Mouse (Mus musculus) cerebellum, adult 8-10 months (tissue): ENCODE measurements around the gene Aox2.
A peak's percentile ranks its signal among the peaks of the same experiment; 100 is the strongest.
"Not testable (repeated sequence)": the region's sequence is repeated elsewhere in the genome, so short reads cannot be mapped to it uniquely, and the experiment has no call there.

Source experiments
- DNase-seq: peaks from one replicate; pipeline ENCODE4 v3.0.0; 2022

Gene Aox2

DNA sequence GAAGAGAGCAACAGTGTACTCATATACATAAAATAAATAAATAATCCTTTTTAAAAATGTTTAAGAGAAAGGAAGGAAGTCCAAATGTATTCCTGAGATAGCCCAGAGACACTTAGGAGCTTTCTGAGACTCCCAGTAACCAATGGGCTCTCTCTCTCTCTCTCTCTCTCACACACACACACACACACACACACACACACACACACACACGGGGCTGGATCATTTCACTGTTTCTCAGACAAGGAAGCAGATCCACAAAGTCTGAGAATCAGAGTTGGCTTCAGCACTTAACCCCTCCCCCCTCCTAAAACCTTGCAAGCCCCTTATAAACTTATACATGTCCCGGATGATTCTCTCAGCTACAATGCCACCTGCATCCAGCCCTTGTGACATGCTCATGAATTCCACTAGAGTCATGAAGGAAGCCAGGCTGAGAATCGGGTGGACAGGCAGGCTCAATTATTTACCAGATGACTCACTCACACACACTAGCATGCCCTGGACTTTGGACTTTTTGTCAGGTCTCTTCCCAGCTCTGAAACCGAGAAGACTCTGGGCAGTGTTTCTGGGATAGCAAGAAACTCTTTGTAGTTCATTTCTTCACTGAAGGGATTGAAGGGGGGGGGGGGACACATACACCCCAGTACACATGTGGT is 75.2 kb downstream of the Aox2 start:
- DNase-seq, result no peak

- DNase-seq, result no peak
Measured at GRCm38 (mm10) chr1:58358958-58359901, 81.1 kb downstream of the Aox2 start.

- DNase-seq, result no peak
Measured at GRCm38 (mm10) chr1:58362296-58362695, 84.2 kb downstream of the Aox2 start.

- DNase-seq, result no peak
Measured at GRCm38 (mm10) chr1:58364551-58364950, 86.4 kb downstream of the Aox2 start.

- DNase-seq, result no peak
Measured at GRCm38 (mm10) chr1:58365829-58366228, 87.7 kb downstream of the Aox2 start.

DNA sequence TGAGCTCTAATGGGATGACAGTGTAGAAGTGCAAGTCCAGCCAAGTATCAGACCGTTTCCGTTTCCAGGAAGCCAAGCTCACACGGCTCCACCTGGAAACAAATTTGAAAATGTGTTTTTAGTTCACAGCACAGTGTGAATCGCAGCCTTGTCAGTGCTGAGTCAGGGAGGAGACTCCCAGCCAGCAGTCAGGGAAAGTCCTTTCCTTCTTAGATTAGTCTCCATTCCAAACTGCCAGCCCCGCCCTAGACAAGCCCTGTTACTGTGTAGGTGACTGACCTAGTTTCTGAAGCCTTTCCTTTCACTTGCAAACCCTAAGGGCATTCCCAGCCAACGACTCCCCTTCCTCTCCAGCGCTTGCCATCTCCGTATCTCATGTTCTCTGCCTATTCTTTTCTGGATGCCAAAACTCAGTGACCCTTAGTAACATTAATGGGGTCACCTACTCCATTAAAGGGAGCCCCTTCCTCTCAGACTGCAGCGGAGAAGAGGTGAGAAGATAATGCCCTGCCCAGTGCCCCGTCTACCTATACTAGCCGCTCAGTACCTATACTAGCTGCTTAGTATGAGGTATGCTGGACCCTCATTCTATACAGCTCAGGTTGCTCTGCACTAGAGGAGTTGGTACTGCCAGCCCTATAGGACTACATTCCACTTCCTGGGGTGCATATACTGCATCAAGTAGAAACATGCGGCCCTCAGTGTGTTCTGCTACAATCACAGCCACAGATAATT is 88.8 kb downstream of the Aox2 start:
- no peak for DNase-seq

DNA sequence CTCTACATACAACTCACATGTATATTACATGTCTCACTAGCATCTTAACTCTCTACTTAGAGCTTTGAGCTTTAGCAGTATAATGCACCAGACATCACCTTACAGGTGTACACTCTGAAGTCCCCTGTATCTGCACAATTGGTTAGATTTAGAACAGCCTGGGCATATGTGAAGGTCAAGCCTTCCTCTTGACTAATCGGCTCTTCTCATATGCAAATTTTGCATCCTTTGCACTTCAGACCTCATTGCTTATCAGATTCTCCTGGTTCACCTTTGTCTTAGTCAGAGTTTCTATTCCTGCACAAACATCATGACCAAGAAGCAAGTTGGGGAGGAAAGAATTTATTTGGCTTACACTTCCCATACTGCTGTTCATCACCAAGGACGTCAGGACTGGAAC is 91.6 kb downstream of the Aox2 start:
- no peak for DNase-seq

DNA sequence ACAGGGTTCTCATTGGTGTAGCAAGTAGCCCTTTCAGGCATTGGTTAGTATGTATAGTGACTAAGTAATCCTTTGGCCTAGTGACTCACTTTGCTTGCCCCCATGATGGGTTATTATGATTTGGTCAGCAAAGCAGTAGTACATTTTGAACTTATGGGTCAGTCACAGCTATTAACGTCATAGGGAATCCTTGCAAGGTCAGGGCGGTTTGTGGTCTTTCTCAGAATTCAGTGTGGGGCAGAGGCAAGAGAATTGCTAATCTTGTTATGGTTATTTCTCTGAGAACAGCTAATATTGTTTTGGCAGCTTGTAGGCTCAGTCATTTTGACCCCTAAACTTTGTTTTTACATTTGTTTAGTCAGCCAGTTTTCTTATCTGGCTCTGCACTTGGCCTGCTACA is 96.1 kb downstream of the Aox2 start:
- not testable (repeated sequence) for DNase-seq

- DNase-seq, result no peak
Measured at GRCm38 (mm10) chr1:58375574-58376147, 97.5 kb downstream of the Aox2 start.

DNA sequence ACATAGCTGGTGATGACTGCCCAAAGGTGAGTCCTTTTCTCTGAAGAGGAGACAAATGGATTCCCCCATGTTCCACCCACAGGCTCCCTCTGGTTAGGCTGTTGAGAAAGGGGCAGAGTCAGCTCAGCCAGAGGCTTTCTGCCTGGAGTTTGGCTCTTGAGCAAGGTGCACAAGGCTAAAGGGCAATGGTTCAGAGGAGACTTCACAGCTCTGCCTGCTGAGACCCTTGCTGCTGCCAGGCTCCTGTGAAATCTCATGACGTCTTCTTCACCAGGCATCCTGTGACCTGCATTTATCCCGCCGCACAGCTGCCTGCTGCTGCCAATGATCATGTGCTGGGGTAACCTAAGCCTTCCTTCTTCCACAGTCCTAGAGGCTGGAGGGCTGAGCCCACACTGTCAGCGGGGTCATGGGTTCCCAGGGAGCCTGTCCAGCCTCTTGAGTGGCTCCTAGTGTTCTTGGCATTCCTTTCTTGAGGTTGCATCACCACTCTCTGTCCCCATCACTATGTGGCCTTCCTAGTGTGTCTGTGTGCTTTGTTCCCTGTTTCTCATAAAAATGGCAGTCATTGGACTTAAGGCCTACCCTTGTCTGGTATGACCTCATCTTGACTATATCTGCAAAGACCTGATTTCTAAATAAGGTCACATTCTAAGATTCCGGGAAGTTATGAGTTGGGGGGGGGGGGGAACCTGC is 104.6 kb downstream of the Aox2 start:
- no peak for DNase-seq

DNA sequence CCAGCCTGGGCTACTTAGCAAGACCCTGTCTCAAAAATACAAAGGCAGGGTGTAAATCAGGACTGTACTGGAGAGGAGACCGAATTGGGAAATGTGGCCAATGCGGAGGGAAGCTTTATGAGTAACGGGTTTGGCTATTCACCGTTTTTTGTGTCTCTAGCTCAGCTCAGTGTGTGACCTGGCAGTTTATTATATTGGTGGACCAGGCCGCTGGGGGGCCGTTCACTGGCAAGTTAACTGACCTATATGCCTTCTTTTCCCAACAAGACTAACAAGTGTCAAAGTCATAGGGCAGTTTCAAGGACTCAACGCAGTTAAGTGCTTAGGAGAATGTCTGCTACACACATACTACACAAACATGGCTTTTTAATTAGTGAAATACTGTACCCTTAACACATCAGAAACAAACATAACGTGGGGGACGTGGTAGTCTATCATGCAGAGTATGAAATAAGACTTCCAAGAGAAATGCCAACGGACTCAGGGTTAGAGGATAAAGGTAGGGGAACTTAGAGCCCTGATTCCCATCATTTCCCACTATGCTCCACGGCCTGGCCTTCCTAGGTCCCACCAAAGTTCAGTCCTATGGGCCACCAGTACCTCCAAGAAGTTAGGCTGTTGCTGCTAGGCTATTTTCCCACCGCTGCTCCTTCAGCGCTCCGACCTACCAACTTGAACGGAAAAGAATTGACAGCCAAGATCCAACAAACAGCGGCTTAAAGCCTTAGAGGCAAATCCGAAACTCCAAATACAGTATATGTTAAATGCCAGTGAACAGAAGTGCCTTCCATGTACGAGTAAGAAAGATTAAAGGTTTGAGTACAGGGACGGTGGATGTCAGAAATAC is 113.5 kb downstream of the Aox2 start:
- no peak for DNase-seq

GRCm38 (mm10) chr1:58392268-58392651 is 114.1 kb downstream of the Aox2 start:
- no peak for DNase-seq

- peak; percentile 92 for DNase-seq
Measured at GRCm38 (mm10) chr1:58392652-58393283, 114.6 kb downstream of the Aox2 start, which contains the start of gene Bzw1. Gene Bzw1 (plus strand): TSS chr1:58392898.

DNA sequence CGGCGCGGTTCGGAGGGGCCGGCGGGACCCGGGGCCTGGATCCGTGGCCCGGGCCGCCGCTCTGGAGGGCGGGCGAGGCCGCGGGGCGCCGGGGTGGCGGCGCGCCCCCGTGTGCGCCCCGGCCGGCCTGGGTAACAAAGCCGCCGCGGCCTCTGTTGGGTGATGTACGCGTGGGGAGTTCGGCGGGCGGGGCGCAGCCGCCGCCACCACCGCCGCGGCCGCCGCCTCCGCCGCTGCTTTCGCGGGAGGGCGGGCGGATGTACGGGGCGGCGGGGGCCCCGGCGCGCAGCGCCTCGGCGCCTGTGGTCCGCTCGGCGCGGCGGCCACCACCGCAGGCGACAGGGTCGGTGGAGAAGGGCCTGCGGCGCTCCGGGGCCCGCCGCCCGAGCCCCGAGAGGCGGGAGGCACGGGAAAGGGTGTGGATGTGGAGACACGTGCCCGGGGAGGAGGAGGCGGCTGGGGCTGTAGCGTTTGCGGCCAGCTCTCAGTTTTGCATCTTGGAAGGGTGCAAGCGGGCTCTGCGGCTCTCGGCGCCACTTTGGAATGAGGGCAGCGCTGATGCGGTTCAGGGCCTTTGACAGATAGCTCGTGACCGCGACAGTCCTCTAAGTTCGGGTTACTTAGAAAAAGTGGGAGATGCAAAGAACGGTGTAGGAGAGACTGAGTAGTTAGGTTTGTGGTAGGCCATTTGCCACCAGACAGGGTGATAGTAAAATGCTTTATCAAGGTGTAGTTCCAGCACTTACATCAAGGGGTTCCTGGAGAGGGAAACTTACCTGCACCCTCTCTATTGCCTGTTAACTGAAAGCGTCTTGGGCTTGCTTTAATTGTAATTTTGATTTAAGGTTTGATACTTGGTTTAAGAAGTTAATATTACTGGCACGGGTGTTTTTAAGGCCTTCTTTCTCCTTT is 115.4 kb downstream of the Aox2 start:
- peak; percentile 40 for DNase-seq

DNA sequence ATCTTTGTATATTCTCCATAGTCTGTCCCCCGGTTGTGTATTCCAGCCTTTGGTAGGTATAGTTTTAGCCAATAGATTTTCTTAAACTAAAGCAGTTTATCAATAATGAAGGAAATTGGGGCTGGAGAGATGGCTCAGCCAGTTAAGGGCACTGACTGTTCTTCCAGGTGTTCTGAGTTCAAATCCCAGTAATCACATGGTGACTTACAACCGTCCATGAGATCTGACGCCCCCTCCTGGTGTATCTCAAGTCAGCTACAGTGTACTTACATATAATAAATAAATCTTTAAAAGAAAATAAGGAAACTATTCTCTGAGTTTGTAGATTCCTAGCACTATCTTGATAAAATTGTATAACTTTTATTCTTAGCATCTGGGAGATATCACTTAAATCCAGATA is 117.2 kb downstream of the Aox2 start:
- DNase-seq, result no peak

DNA sequence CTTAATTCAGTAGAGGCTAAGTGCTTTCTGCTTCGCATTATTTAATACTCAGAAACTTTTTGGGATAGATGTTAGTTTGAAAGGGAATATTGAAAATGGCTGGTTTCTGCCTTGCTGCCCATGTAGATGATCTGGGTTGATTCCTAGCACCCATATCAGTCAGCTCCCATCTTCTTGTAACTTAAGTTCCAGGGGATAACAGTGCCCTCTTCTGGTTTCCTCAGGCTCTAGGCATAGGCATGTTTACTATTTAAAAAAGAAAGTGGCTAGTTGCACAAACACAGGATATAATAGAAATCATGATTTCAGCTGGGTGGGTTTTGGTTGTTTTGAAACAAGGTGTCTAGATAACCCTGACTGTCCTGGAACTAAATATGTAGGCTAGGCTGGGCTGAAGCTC is 118.1 kb downstream of the Aox2 start:
- no peak for DNase-seq

GRCm38 (mm10) chr1:58397731-58398130 is 119.6 kb downstream of the Aox2 start:
- DNase-seq, result no peak

DNA sequence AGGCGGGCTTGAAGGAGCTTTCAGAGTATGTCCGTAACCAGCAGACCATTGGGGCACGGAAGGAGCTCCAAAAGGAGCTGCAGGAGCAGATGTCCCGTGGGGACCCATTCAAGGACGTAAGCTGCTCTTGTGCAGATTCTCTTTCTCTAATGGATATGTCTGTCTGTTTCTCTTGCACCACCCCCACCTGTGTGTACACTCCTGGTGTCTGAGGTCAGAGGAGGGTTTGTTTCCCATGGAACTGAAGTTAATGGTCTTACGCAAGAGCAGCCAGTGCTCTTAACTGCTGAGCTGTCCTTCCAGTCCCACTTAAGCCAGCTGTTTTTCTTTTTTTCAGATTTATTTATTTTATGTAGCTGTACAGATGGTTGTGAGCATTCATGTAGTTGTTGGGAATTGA is 123.3 kb downstream of the Aox2 start:
- DNase-seq, result no peak

GRCm38 (mm10) chr1:58403745-58404144 is 125.6 kb downstream of the Aox2 start:
- DNase-seq, result no peak

DNA sequence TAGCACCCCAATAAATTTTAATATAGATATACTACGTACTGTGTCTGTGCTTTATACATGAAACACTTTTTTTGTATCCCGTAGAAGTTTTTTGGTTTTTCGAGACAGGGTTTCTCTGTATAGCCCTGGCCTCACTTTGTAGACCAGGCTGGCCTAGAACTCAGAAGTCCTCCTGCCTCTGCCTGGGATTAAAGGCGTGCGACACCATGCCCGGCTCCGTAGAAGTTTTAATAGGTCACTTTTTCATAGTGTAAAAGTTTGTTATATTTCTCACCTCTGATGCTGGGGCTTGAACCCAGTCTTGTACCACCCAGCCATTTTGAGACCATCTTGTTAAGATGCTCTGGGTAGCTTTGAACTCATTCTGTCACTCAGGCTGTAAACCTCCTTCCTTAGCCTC is 129.2 kb downstream of the Aox2 start:
- DNase-seq, result no peak
